ENCODE assay signal across 22 mouse cellular contexts in genomic region chr2:143691244-143691643, GRCm38 (mm10).
"Had no signal": no experiment of that assay in that cellular context is flagged by ENCODE, and none has a peak within 500 bp of the region (broad histone marks: within the 10 kb centered on the region; RNA-seq: fewer than 3 reads in every experiment).

No protein-coding gene starts in this region.

- H3K4me2 ChIP-seq: kidney, embryonic 15.5 days; limb, embryonic 13.5 days; liver, embryonic 12.5 days; liver, embryonic 15.5 days; lung, embryonic 15.5 days; neural tube, embryonic 12.5 days; neural tube, embryonic 15.5 days had no signal

- H3K9ac ChIP-seq: kidney, embryonic 15.5 days; limb, embryonic 13.5 days; liver, embryonic 12.5 days; liver, embryonic 15.5 days; lung, embryonic 15.5 days; neural tube, embryonic 12.5 days; neural tube, embryonic 15.5 days had no signal

- H3K4me3 ChIP-seq: kidney, embryonic 15.5 days; limb, embryonic 10.5 days; limb, embryonic 13.5 days; liver, embryonic 12.5 days; liver, embryonic 15.5 days; lung, embryonic 15.5 days; neural tube, embryonic 12.5 days; neural tube, embryonic 15.5 days had no signal

- DNase-seq: kidney, adult 11 months; kidney, adult 8-10 months; kidney, postnatal 10 days; kidney, postnatal 36 days; layer of hippocampus, postnatal 36 days; liver; lung, adult 18-20 months; lung, postnatal 10 days; right cerebral cortex, adult 18-20 months; right cerebral cortex, postnatal 14 days; right cerebral cortex, postnatal 4 days; thymus, postnatal 25 days had no signal

- H3K27ac ChIP-seq: kidney, embryonic 15.5 days; limb, embryonic 10.5 days; limb, embryonic 13.5 days; liver, embryonic 12.5 days; liver, embryonic 15.5 days; lung, embryonic 15.5 days; macrophage; neural tube, embryonic 12.5 days; neural tube, embryonic 15.5 days; stomach, postnatal 0 days had no signal

- H3K9me3 ChIP-seq: limb, embryonic 10.5 days; liver, embryonic 12.5 days; neural tube, embryonic 12.5 days had no signal

- H3K27me3 ChIP-seq: kidney, embryonic 15.5 days; limb, embryonic 13.5 days; liver, embryonic 12.5 days; liver, embryonic 15.5 days; lung, embryonic 15.5 days; neural tube, embryonic 12.5 days; neural tube, embryonic 15.5 days had no signal

- H3K4me1 ChIP-seq: limb, embryonic 13.5 days; liver, embryonic 12.5 days; liver, embryonic 15.5 days; lung, embryonic 15.5 days; neural tube, embryonic 12.5 days; neural tube, embryonic 15.5 days had no signal

- ATAC-seq: liver, embryonic 12.5 days had no signal

- H3K36me3 ChIP-seq: limb, embryonic 10.5 days; limb, embryonic 13.5 days; liver, embryonic 12.5 days; liver, embryonic 15.5 days; lung, embryonic 15.5 days had no signal
